Mouse (Mus musculus) B cell, adult 62 days (primary cell): Measurements from ENCODE around the gene Trpc6. TPM values are rescaled to one million over a fixed set of nuclear protein-coding genes. Genes with fewer than 3 reads are reported as not detected.

Experiments
- total RNA-seq: library from RNA; stranded (reverse); gene quantifications from 4 replicates; pipeline ENCODE4 v1.2.4, GENCODE M21; 2023

Gene Trpc6
- not detected in 4 replicates for total RNA-seq

GRCm38 (mm10) chr9:8544041-8544794 is at the start of gene Trpc6:
Gene Trpc6, plus strand, starts transcription at chr9:8544142.

